ENCODE assay signal across 8 mouse cellular contexts in the genomic region with DNA sequence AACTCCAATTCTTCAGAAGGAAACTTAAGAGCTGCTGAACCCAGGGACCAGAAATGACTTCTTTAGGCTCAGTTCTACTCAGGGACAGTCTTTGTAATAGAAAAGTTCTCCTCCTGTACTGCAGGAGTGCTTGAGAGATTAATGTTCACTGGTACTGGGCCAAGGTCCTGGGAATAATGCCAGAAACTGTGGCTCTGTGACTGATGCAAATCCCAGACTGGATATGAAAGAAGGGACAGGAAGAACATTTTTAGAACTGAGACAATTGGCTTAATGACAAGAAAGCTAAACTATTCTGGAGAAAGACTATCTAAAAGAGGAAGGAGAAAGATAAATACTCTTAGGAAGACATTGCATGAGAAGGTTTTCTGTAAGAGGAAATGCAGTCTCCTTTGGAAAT.
DNase-seq lines count a peak whose midpoint lies in the region; ATAC-seq and TF ChIP-seq lines count a peak whose summit lies in the region.

No protein-coding gene starts in this region.

- peak; percentile 75 for DNase-seq in midbrain, postnatal 0 days (ENCODE audit: low spot score)
- peak; percentile 59 to 73 for DNase-seq in cerebellum, postnatal 36 days
- peak; percentile 87 to 91 for DNase-seq in heart, postnatal 14 days
- DNase-seq in layer of hippocampus, adult 9-11 months = peak; percentile 56
- DNase-seq in thymus, postnatal 4 days = no peak
- no peak for DNase-seq in midbrain, embryonic 11.5 days (ENCODE audit: low spot score, missing footprints)

- no peak overlapping the region for H3ac ChIP-seq in myocyte (ENCODE audit: control insufficient read depth, insufficient read length)

- H3K9me3 ChIP-seq in midbrain, postnatal 0 days (ENCODE audit: low read length) = no peaks in the 10 kb centered on the region
- H3K9me3 ChIP-seq in midbrain, embryonic 13.5 days = no peaks in the 10 kb centered on the region
- H3K9me3 ChIP-seq in midbrain, embryonic 11.5 days (ENCODE audit: control insufficient read depth, low read length) = no peaks in the 10 kb centered on the region

- TF ChIP-seq POLR2A in myocyte (IDR thresholded peaks at IDR 0.05; ENCODE audit: insufficient read length, low read depth) = no peak

- no peaks in the 10 kb centered on the region for H3K4me1 ChIP-seq in midbrain, postnatal 0 days (ENCODE audit: insufficient read depth, low read length)
- H3K4me1 ChIP-seq in midbrain, embryonic 13.5 days (replicated peaks) = no peaks in the 10 kb centered on the region
- H3K4me1 ChIP-seq in midbrain, embryonic 11.5 days (ENCODE audit: control insufficient read depth, insufficient read depth, low read length) = no peaks in the 10 kb centered on the region

- no peaks in the 10 kb centered on the region for H3K36me3 ChIP-seq in midbrain, postnatal 0 days (ENCODE audit: insufficient read depth, low read length)
- no peaks in the 10 kb centered on the region for H3K36me3 ChIP-seq in midbrain, embryonic 13.5 days
- no peaks in the 10 kb centered on the region for H3K36me3 ChIP-seq in myocyte (ENCODE audit: control insufficient read depth, insufficient read depth)
- no peaks in the 10 kb centered on the region for H3K36me3 ChIP-seq in midbrain, embryonic 11.5 days (ENCODE audit: control insufficient read depth, insufficient read depth, low read length)

- H3K27me3 ChIP-seq in midbrain, postnatal 0 days (ENCODE audit: insufficient read depth, low read length) = no peaks in the 10 kb centered on the region
- H3K27me3 ChIP-seq in midbrain, embryonic 13.5 days = no peaks in the 10 kb centered on the region
- H3K27me3 ChIP-seq in myocyte (ENCODE audit: control insufficient read depth, insufficient read depth, insufficient read length) = no peaks in the 10 kb centered on the region
- no peaks in the 10 kb centered on the region for H3K27me3 ChIP-seq in midbrain, embryonic 11.5 days (ENCODE audit: control insufficient read depth, insufficient read depth, low read length)

- intact Hi-C loops in heart, postnatal 14 days (cut with DNase I) = no loop called here

- ATAC-seq in midbrain, postnatal 0 days (ENCODE audit: low FRiP score) = no peak
- no peak for ATAC-seq in midbrain, embryonic 13.5 days
- no peak for ATAC-seq in midbrain, embryonic 11.5 days (ENCODE audit: low FRiP score)

- no peak overlapping the region for H3K4me2 ChIP-seq in midbrain, postnatal 0 days (ENCODE audit: low read depth, low read length, poor library complexity, severe bottlenecking)
- no peak overlapping the region for H3K4me2 ChIP-seq in midbrain, embryonic 13.5 days (replicated peaks)
- H3K4me2 ChIP-seq in myocyte (ENCODE audit: low read depth) = peak overlapping the region; percentile 8
- no peak overlapping the region for H3K4me2 ChIP-seq in midbrain, embryonic 11.5 days

- no peak for TF ChIP-seq CTCF in midbrain, postnatal 0 days (IDR thresholded peaks at IDR 0.05)

- no peak overlapping the region for H3K4me3 ChIP-seq in midbrain, postnatal 0 days (ENCODE audit: low read depth, low read length)
- no peak overlapping the region for H3K4me3 ChIP-seq in midbrain, embryonic 13.5 days (replicated peaks)
- H3K4me3 ChIP-seq in myocyte = no peak overlapping the region
- H3K4me3 ChIP-seq in midbrain, embryonic 11.5 days (ENCODE audit: low read depth, low read length) = no peak overlapping the region

- H3K27ac ChIP-seq in midbrain, postnatal 0 days (ENCODE audit: low read depth, low read length) = no peak overlapping the region
- no peak overlapping the region for H3K27ac ChIP-seq in midbrain, embryonic 13.5 days
- H3K27ac ChIP-seq in midbrain, embryonic 11.5 days (ENCODE audit: low read depth, low read length) = no peak overlapping the region

- no peak overlapping the region for H3K9ac ChIP-seq in midbrain, postnatal 0 days (replicated peaks; ENCODE audit: low read length, poor library complexity, severe bottlenecking)
- H3K9ac ChIP-seq in midbrain, embryonic 13.5 days (replicated peaks) = no peak overlapping the region
- H3K9ac ChIP-seq in midbrain, embryonic 11.5 days (ENCODE audit: low read length) = no peak overlapping the region

- no peaks in the 10 kb centered on the region for H3K79me2 ChIP-seq in myocyte (ENCODE audit: control insufficient read depth, insufficient read depth)

TF ChIP-seq in myocyte, 11 proteins besides CTCF, POLR2A, EP300 and RAD21:
- TF ChIP-seq REST (IDR thresholded peaks at IDR 0.05; ENCODE audit: insufficient read depth, insufficient read length) (no peak), POLR2AphosphoS2 (IDR thresholded peaks at IDR 0.05; ENCODE audit: insufficient read length, low read depth) (no peak), CEBPB (IDR thresholded peaks at IDR 0.05; ENCODE audit: insufficient read depth, poor library complexity, severe bottlenecking) (peak; percentile 98), TCF12 (IDR thresholded peaks at IDR 0.05; ENCODE audit: insufficient read depth, poor library complexity, severe bottlenecking) (no peak)

Comparison
In these comparisons a context has a peak if more than half of its experiments do, and no peak if none do; other contexts are left out.
1. DNase-seq: peak in midbrain, postnatal 0 days (single experiment), cerebellum, postnatal 36 days (2 of 2), heart, postnatal 14 days (2 of 2) and layer of hippocampus, adult 9-11 months (single experiment); none in thymus, postnatal 4 days (single experiment) and midbrain, embryonic 11.5 days (single experiment).